Mouse (Mus musculus) myocyte (in vitro differentiated cells): Measurements from ENCODE around the gene Tanc1. TPM values are rescaled to one million over a fixed set of nuclear protein-coding genes. Genes with fewer than 3 reads are reported as not detected.

Experiments used
- H3K27me3 ChIP-seq: one replicate; pipeline ENCODE4 v1.6.1; 2011; ENCODE audit not compliant: control insufficient read depth, insufficient read depth, insufficient read length
- H3K36me3 ChIP-seq: one replicate; pipeline ENCODE4 v1.6.1; 2011; ENCODE audit not compliant: control insufficient read depth, insufficient read depth
- H3K4me2 ChIP-seq: one replicate; pipeline ENCODE4 v1.6.1; 2011; ENCODE audit warnings: low read depth, control low read depth
- H3K4me3 ChIP-seq: one replicate; pipeline ENCODE4 v1.5.1; 2011; ENCODE audit warnings: mild to moderate bottlenecking, control low read depth, moderate library complexity
- H3K79me2 ChIP-seq: one replicate; pipeline ENCODE4 v1.6.1; 2011; ENCODE audit not compliant: control insufficient read depth, insufficient read depth
- H3ac ChIP-seq: one replicate; pipeline ENCODE4 v1.6.1; 2011; ENCODE audit not compliant: control insufficient read depth, insufficient read length
- CEBPB ChIP-seq: IDR thresholded peaks from 2 replicates; pipeline ENCODE4 v1.6.1; 2011; ENCODE audit warnings: mild to moderate bottlenecking, moderate library complexity; ENCODE audit not compliant: poor library complexity, insufficient read depth, severe bottlenecking
- E2F4 ChIP-seq: IDR thresholded peaks from one replicate; pipeline ENCODE4 v1.6.1; 2011; ENCODE audit warnings: mild to moderate bottlenecking, control low read depth, moderate library complexity; ENCODE audit not compliant: insufficient read depth
- MAX ChIP-seq: IDR thresholded peaks from one replicate; pipeline ENCODE4 v1.6.1; 2011; ENCODE audit warnings: low read depth, mild to moderate bottlenecking, control low read depth
- MYOD1 ChIP-seq, 3 experiments: IDR thresholded peaks; one replicate each; pipeline ENCODE4 v1.6.1; 2011; ENCODE audit warnings: control low read depth in 2 of 3, low read depth in 2 of 3, mild to moderate bottlenecking in 2 of 3, moderate library complexity in 1 of 3; ENCODE audit not compliant: insufficient read length in 2 of 3, control insufficient read depth in 1 of 3
- MYOG ChIP-seq, 3 experiments: IDR thresholded peaks; one replicate each; pipeline ENCODE4 v1.6.1; 2011; ENCODE audit warnings: control low read depth in 2 of 3, low read depth in 2 of 3, mild to moderate bottlenecking in 2 of 3; ENCODE audit not compliant: insufficient read length in 2 of 3, control insufficient read depth in 1 of 3, insufficient read depth in 1 of 3
- POLR2A ChIP-seq: IDR thresholded peaks from one replicate; pipeline ENCODE4 v1.6.1; 2011; ENCODE audit warnings: low read depth, mild to moderate bottlenecking, control low read depth, moderate library complexity; ENCODE audit not compliant: insufficient read length
- POLR2AphosphoS2 ChIP-seq: IDR thresholded peaks from one replicate; pipeline ENCODE4 v1.6.1; 2011; ENCODE audit warnings: low read depth, control low read depth; ENCODE audit not compliant: insufficient read length
- REST ChIP-seq: IDR thresholded peaks from one replicate; pipeline ENCODE4 v1.6.1; 2011; ENCODE audit warnings: mild to moderate bottlenecking, control low read depth, moderate library complexity; ENCODE audit not compliant: insufficient read depth, insufficient read length
- SRF ChIP-seq: IDR thresholded peaks from one replicate; pipeline ENCODE4 v1.6.1; 2011; ENCODE audit warnings: low read depth; ENCODE audit not compliant: control insufficient read depth, insufficient read length
- TCF12 ChIP-seq: IDR thresholded peaks from one replicate; pipeline ENCODE4 v1.6.1; 2011; ENCODE audit warnings: mild to moderate bottlenecking, control low read depth; ENCODE audit not compliant: poor library complexity, insufficient read depth, severe bottlenecking
- TCF3 ChIP-seq: IDR thresholded peaks from one replicate; pipeline ENCODE4 v1.6.1; 2011; ENCODE audit warnings: low read depth, control low read depth; ENCODE audit not compliant: insufficient read length
- USF1 ChIP-seq: IDR thresholded peaks from one replicate; pipeline ENCODE4 v1.6.1; 2011; ENCODE audit warnings: low read depth, mild to moderate bottlenecking, control low read depth, moderate library complexity
- polyA plus RNA-seq: library from polyadenylated mRNA; unstranded; fragments of >200 nt; fragmentation: generic; extraction: Trizol; gene quantifications from one replicate; pipeline ENCODE4 v1.2.1, GENCODE M21; 2012; ENCODE audit warnings: missing spikeins

Tanc1 gene
- polyA plus RNA-seq, 1 experiment = 24.7 TPM

GRCm38 (mm10) chr2:59723311-59723710 lies 111.5 kb downstream of the Tanc1 start:
- TF ChIP-seq MYOD1 (IDR thresholded peaks at IDR 0.05; ENCODE audit: control insufficient read depth in 1 of 3, insufficient read length in 2 of 3, low read depth in 2 of 3) (no peak), POLR2AphosphoS2 (no peak), USF1 (no peak), SRF (no peak), POLR2A (no peak), MYOG (IDR thresholded peaks at IDR 0.05; ENCODE audit: control insufficient read depth in 1 of 3, insufficient read depth in 1 of 3, insufficient read length in 2 of 3, low read depth in 2 of 3) (no peak), MAX (no peak)
- peaks cover 16% of the 10 kb centered on the region for H3K36me3 ChIP-seq
- no peak overlapping the region for H3K4me3 ChIP-seq
- no peak overlapping the region for H3K4me2 ChIP-seq
- H3ac ChIP-seq = no peak overlapping the region
- H3K79me2 ChIP-seq = peaks cover 40% of the 10 kb centered on the region
- no peaks in the 10 kb centered on the region for H3K27me3 ChIP-seq

GRCm38 (mm10) chr2:59725518-59726185 lies 113.8 kb downstream of the Tanc1 start:
- Histone ChIP-seq H3K36me3 (peaks cover 21% of the 10 kb centered on the region), H3K4me2 (no peak overlapping the region), H3K27me3 (no peaks in the 10 kb centered on the region), H3K79me2 (peaks cover 31% of the 10 kb centered on the region), H3K4me3 (no peak overlapping the region), H3ac (no peak overlapping the region)
- TF ChIP-seq TCF3 (no peak), MAX (no peak), MYOG (IDR thresholded peaks at IDR 0.05; ENCODE audit: control insufficient read depth in 1 of 3, insufficient read depth in 1 of 3, insufficient read length in 2 of 3, low read depth in 2 of 3) (no peak), E2F4 (no peak), POLR2AphosphoS2 (no peak), TCF12 (no peak), REST (no peak), SRF (no peak), MYOD1 (IDR thresholded peaks at IDR 0.05; ENCODE audit: control insufficient read depth in 1 of 3, insufficient read length in 2 of 3, low read depth in 2 of 3) (no peak), CEBPB (no peak), USF1 (no peak), POLR2A (no peak)

- H3K36me3 ChIP-seq = peaks cover 17% of the 10 kb centered on the region
- H3K79me2 ChIP-seq = peaks cover 26% of the 10 kb centered on the region
- no peak overlapping the region for H3K4me2 ChIP-seq
- no peak overlapping the region for H3K4me3 ChIP-seq
- H3ac ChIP-seq = no peak overlapping the region
- no peaks in the 10 kb centered on the region for H3K27me3 ChIP-seq
- no peak for TF ChIP-seq POLR2AphosphoS2
- TF ChIP-seq TCF12 = no peak
- TF ChIP-seq CEBPB = no peak
- no peak for TF ChIP-seq POLR2A
- no peak for TF ChIP-seq MYOD1 (IDR thresholded peaks at IDR 0.05; ENCODE audit: control insufficient read depth in 1 of 3, insufficient read length in 2 of 3, low read depth in 2 of 3)
- TF ChIP-seq SRF = no peak
- no peak for TF ChIP-seq TCF3
- no peak for TF ChIP-seq MAX
- no peak for TF ChIP-seq MYOG (IDR thresholded peaks at IDR 0.05; ENCODE audit: control insufficient read depth in 1 of 3, insufficient read depth in 1 of 3, insufficient read length in 2 of 3, low read depth in 2 of 3)
- TF ChIP-seq E2F4 = no peak
- TF ChIP-seq USF1 = no peak
- TF ChIP-seq REST = no peak
These were observed 120.0 kb downstream of the Tanc1 start for GRCm38 (mm10) chr2:59731831-59732230.

DNA sequence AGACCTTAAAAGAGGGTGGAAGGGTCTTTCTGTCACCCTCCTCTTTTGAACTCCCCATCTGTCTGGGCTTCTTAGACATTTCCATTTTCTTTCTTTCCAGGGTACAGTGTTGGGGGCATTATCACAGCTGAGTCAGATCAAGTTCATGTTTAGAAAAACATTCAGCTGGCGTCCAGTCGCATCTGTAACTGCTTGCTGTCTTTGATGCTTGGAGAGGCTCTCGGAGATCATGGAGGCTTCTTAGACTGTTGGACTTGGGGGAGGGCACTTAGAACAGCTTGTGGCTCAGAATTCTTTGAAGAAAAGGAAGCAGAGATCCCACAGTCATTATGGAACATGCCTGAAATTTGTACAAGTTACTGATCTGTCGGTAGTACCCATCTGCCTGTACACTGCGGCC lies 121.6 kb downstream of the Tanc1 start:
- H3K36me3 ChIP-seq = peaks cover 15% of the 10 kb centered on the region
- TF ChIP-seq REST (no peak), SRF (no peak), E2F4 (no peak), USF1 (no peak), POLR2A (no peak), CEBPB (no peak), POLR2AphosphoS2 (no peak), MYOG (IDR thresholded peaks at IDR 0.05; ENCODE audit: control insufficient read depth in 1 of 3, insufficient read depth in 1 of 3, insufficient read length in 2 of 3, low read depth in 2 of 3) (no peak), TCF12 (no peak), MYOD1 (IDR thresholded peaks at IDR 0.05; ENCODE audit: control insufficient read depth in 1 of 3, insufficient read length in 2 of 3, low read depth in 2 of 3) (no peak), MAX (no peak)
- H3K27me3 ChIP-seq = no peaks in the 10 kb centered on the region
- H3K4me3 ChIP-seq = no peak overlapping the region
- no peak overlapping the region for H3K4me2 ChIP-seq
- peaks cover 27% of the 10 kb centered on the region for H3K79me2 ChIP-seq
- H3ac ChIP-seq = no peak overlapping the region

DNA sequence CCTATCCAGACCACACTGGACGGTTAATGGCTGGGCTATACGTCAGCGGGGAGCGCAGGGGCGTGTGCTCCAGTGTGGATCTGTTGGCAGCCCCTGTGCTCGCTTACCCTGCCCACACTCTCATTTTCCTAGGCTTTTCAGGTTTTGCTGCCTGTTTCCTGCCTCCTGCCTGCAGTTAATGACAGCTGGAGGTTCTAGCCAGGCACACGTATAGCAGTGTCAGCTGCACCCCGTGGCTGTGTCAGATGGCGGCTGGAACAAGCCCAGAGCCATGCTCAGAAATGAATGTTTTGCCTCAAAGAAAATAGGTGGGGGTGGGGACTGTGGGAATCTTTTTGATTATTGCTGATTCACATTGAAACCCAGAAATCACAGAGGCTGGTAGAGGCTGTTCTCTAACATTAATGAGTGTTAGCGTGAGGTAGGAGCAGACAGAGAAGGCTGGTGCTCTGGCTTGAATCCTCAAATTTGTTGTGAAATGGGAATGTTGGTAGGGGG lies 124.6 kb downstream of the Tanc1 start:
- Histone ChIP-seq H3K79me2 (peaks cover 34% of the 10 kb centered on the region), H3K27me3 (no peaks in the 10 kb centered on the region), H3K4me3 (no peak overlapping the region), H3K4me2 (no peak overlapping the region), H3ac (no peak overlapping the region), H3K36me3 (peaks cover 5% of the 10 kb centered on the region)
- TF ChIP-seq MYOD1 (IDR thresholded peaks at IDR 0.05; ENCODE audit: control insufficient read depth in 1 of 3, insufficient read length in 2 of 3, low read depth in 2 of 3) = peak in 1 of 3 experiments; percentile 41
- peak in 2 of 3 experiments; percentile 68 to 81 for TF ChIP-seq MYOG (IDR thresholded peaks at IDR 0.05; ENCODE audit: control insufficient read depth in 1 of 3, insufficient read depth in 1 of 3, insufficient read length in 2 of 3, low read depth in 2 of 3)
- TF ChIP-seq USF1 = no peak
- TF ChIP-seq TCF3 = peak; percentile 14
- TF ChIP-seq TCF12 = no peak
